Mouse (Mus musculus): ENCODE measurements around the gene Aagab. TPM values are rescaled to one million over a fixed set of nuclear protein-coding genes. Genes with fewer than 3 reads are reported as not detected.

Aagab gene
- total and polyA plus RNA-seq, 2 experiments from 2014 or later = 46.7 to 51.0 TPM

GRCm38 (mm10) chr9:63677621-63678020 is 75.2 kb downstream of the Aagab start:
- no peak overlapping the region for H3K9ac ChIP-seq
- no peak for DNase-seq
- WGBS = 66% methylated on average over 3 of the region's 3 CpGs
- no peaks in the 10 kb centered on the region for H3K27me3 ChIP-seq (ENCODE audit: insufficient read depth, low read length)
- H3K9me3 ChIP-seq (ENCODE audit: low read length) = no peaks in the 10 kb centered on the region
- H3K4me3 ChIP-seq (ENCODE audit: low read depth, low read length) = no peak overlapping the region
- no peaks in the 10 kb centered on the region for H3K4me1 ChIP-seq (ENCODE audit: insufficient read depth)
- H3K4me2 ChIP-seq (ENCODE audit: low read depth) = no peak overlapping the region
- TF ChIP-seq CTCF (IDR thresholded peaks at IDR 0.05; ENCODE audit: low read depth) = no peak
- H3K27ac ChIP-seq (ENCODE audit: low read depth, low read length) = no peak overlapping the region
- ATAC-seq = no peak
- H3K36me3 ChIP-seq (ENCODE audit: insufficient read depth) = no peaks in the 10 kb centered on the region

- no peak overlapping the region for H3K4me2 ChIP-seq (ENCODE audit: low read depth)
- no peak for DNase-seq
- no peaks in the 10 kb centered on the region for H3K27me3 ChIP-seq (ENCODE audit: insufficient read depth, low read length)
- H3K36me3 ChIP-seq (ENCODE audit: insufficient read depth) = no peaks in the 10 kb centered on the region
- TF ChIP-seq CTCF (IDR thresholded peaks at IDR 0.05; ENCODE audit: low read depth) = no peak
- no peak overlapping the region for H3K4me3 ChIP-seq (ENCODE audit: low read depth, low read length)
- 94% methylated on average over 1 of the region's 1 CpGs for WGBS
- no peaks in the 10 kb centered on the region for H3K4me1 ChIP-seq (ENCODE audit: insufficient read depth)
- H3K9ac ChIP-seq = no peak overlapping the region
- no peak for ATAC-seq
- H3K27ac ChIP-seq (ENCODE audit: low read depth, low read length) = no peak overlapping the region
- no peaks in the 10 kb centered on the region for H3K9me3 ChIP-seq (ENCODE audit: low read length)
Measured at GRCm38 (mm10) chr9:63678076-63678475, 75.6 kb downstream of the Aagab start.

GRCm38 (mm10) chr9:63682301-63682700 is 79.8 kb downstream of the Aagab start:
- Histone ChIP-seq H3K9ac (no peak overlapping the region), H3K27ac (ENCODE audit: low read depth, low read length) (no peak overlapping the region), H3K4me3 (ENCODE audit: low read depth, low read length) (no peak overlapping the region), H3K4me1 (ENCODE audit: insufficient read depth) (no peaks in the 10 kb centered on the region), H3K36me3 (ENCODE audit: insufficient read depth) (no peaks in the 10 kb centered on the region), H3K9me3 (ENCODE audit: low read length) (no peaks in the 10 kb centered on the region), H3K27me3 (ENCODE audit: insufficient read depth, low read length) (no peaks in the 10 kb centered on the region), H3K4me2 (ENCODE audit: low read depth) (no peak overlapping the region)
- WGBS = 77% methylated on average over 9 of the region's 9 CpGs
- TF ChIP-seq CTCF (IDR thresholded peaks at IDR 0.05; ENCODE audit: low read depth) = no peak
- peak; percentile 42; the same call in 1 of the 2 replicates for ATAC-seq
- DNase-seq = no peak

- ATAC-seq (no peak), DNase-seq (no peak)
- H3K27me3 ChIP-seq (ENCODE audit: insufficient read depth, low read length) = no peaks in the 10 kb centered on the region
- 86% methylated on average over 2 of the region's 2 CpGs for WGBS
- no peaks in the 10 kb centered on the region for H3K9me3 ChIP-seq (ENCODE audit: low read length)
- H3K4me2 ChIP-seq (ENCODE audit: low read depth) = no peak overlapping the region
- no peaks in the 10 kb centered on the region for H3K36me3 ChIP-seq (ENCODE audit: insufficient read depth)
- TF ChIP-seq CTCF (IDR thresholded peaks at IDR 0.05; ENCODE audit: low read depth) = no peak
- no peak overlapping the region for H3K27ac ChIP-seq (ENCODE audit: low read depth, low read length)
- no peak overlapping the region for H3K9ac ChIP-seq
- H3K4me1 ChIP-seq (ENCODE audit: insufficient read depth) = no peaks in the 10 kb centered on the region
- no peak overlapping the region for H3K4me3 ChIP-seq (ENCODE audit: low read depth, low read length)
Measured at GRCm38 (mm10) chr9:63682943-63683342, 80.5 kb downstream of the Aagab start.

GRCm38 (mm10) chr9:63684277-63684676 is 81.8 kb downstream of the Aagab start:
- no peaks in the 10 kb centered on the region for H3K4me1 ChIP-seq (ENCODE audit: insufficient read depth)
- no peak for ATAC-seq
- H3K9me3 ChIP-seq (ENCODE audit: low read length) = no peaks in the 10 kb centered on the region
- H3K27me3 ChIP-seq (ENCODE audit: insufficient read depth, low read length) = no peaks in the 10 kb centered on the region
- no peak overlapping the region for H3K4me3 ChIP-seq (ENCODE audit: low read depth, low read length)
- no peaks in the 10 kb centered on the region for H3K36me3 ChIP-seq (ENCODE audit: insufficient read depth)
- DNase-seq = no peak
- H3K9ac ChIP-seq = no peak overlapping the region
- no peak for TF ChIP-seq CTCF (IDR thresholded peaks at IDR 0.05; ENCODE audit: low read depth)
- no peak overlapping the region for H3K4me2 ChIP-seq (ENCODE audit: low read depth)
- WGBS = 88% methylated on average over 6 of the region's 6 CpGs
- H3K27ac ChIP-seq (ENCODE audit: low read depth, low read length) = no peak overlapping the region

- ATAC-seq (no peak), DNase-seq (no peak)
- Histone ChIP-seq H3K9me3 (ENCODE audit: low read length) (no peaks in the 10 kb centered on the region), H3K36me3 (ENCODE audit: insufficient read depth) (no peaks in the 10 kb centered on the region), H3K4me1 (ENCODE audit: insufficient read depth) (no peaks in the 10 kb centered on the region), H3K27me3 (ENCODE audit: insufficient read depth, low read length) (no peaks in the 10 kb centered on the region), H3K4me3 (ENCODE audit: low read depth, low read length) (no peak overlapping the region), H3K4me2 (ENCODE audit: low read depth) (no peak overlapping the region), H3K27ac (ENCODE audit: low read depth, low read length) (no peak overlapping the region), H3K9ac (no peak overlapping the region)
- no peak for TF ChIP-seq CTCF (IDR thresholded peaks at IDR 0.05; ENCODE audit: low read depth)
- 46% methylated on average over 5 of the region's 5 CpGs for WGBS
Measured at GRCm38 (mm10) chr9:63685352-63685751, 82.9 kb downstream of the Aagab start.

GRCm38 (mm10) chr9:63687413-63688015 is 85.1 kb downstream of the Aagab start:
- Histone ChIP-seq H3K27ac (ENCODE audit: low read depth, low read length) (no peak overlapping the region), H3K4me3 (ENCODE audit: low read depth, low read length) (no peak overlapping the region), H3K4me2 (ENCODE audit: low read depth) (no peak overlapping the region), H3K36me3 (ENCODE audit: insufficient read depth) (no peaks in the 10 kb centered on the region), H3K27me3 (ENCODE audit: insufficient read depth, low read length) (no peaks in the 10 kb centered on the region), H3K9ac (no peak overlapping the region), H3K4me1 (ENCODE audit: insufficient read depth) (no peaks in the 10 kb centered on the region), H3K9me3 (ENCODE audit: low read length) (no peaks in the 10 kb centered on the region)
- 71% methylated on average over 7 of the region's 7 CpGs for WGBS
- DNase-seq (no peak), ATAC-seq (no peak)
- no peak for TF ChIP-seq CTCF (IDR thresholded peaks at IDR 0.05; ENCODE audit: low read depth)

Data from forebrain, postnatal 0 days (tissue).